Mouse (Mus musculus): ENCODE data around the gene Timm17a. TPM values are rescaled to one million over a fixed set of nuclear protein-coding genes. Genes with fewer than 3 reads are reported as not detected.

Timm17a gene
- polyA plus RNA-seq, 1 experiment from 2014 or later = 271 TPM

GRCm38 (mm10) chr1:135283826-135284291, 29.7 kb downstream of the Timm17a start, which contains the start of gene Rnpep:
TSS of gene Rnpep (minus strand) at chr1:135284084.
- Histone ChIP-seq H3K4me1 (replicated peaks; ENCODE audit: control insufficient read depth, insufficient read depth, low read length) (no peaks in the 10 kb centered on the region), H3K9me3 (ENCODE audit: control insufficient read depth) (no peaks in the 10 kb centered on the region), H3K27ac (ENCODE audit: low read depth, low read length) (peak within 1 kb of the TSS; percentile 99), H3K4me2 (replicated peaks; ENCODE audit: low read depth) (peak within 1 kb of the TSS; percentile 82), H3K36me3 (ENCODE audit: control insufficient read depth, insufficient read depth) (peaks cover 7% of the 10 kb centered on the region; the same call in 1 of the 2 replicates), H3K9ac (ENCODE audit: low read depth, low read length) (peak within 1 kb of the TSS; percentile 96), H3K4me3 (ENCODE audit: low read depth, low read length) (peak within 1 kb of the TSS; percentile 83), H3K27me3 (replicated peaks; ENCODE audit: control insufficient read depth, insufficient read depth, low read length) (no peaks in the 10 kb centered on the region)
- 0 out of 2 replicates have a peak, but pooled peaks have one; percentile 24 for TF ChIP-seq CTCF (IDR thresholded peaks at IDR 0.05; ENCODE audit: low read depth)
- peak; percentile 58 for ATAC-seq
- under 1% methylated on average over 39 of the region's 39 CpGs for WGBS

DNA sequence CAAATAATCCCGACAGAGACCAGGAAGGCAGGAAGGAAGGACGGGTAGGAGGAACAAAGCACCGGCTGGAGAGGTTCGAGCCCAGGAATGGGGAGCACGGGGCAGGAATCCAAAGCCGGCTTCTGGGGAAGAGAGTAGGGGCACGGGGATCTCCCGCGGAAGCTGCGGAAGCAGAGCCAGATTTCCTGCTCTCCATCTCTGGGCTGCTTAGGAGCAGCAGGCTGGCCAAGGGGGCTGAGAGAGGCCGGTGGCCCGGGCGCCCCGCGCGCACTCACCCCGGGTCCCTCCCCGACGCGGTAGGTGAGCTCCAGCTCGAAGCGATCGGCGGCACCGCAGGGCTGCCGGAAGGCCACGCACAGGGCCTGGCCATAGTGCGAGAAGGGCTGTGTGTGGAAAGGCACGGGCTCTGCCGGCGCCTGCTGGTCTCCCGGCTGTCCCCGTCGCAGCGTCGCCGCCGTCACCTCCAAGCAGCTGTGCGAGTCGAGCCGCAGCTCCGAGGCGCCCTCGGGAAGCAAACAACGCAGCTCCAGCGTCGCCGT, 30.2 kb downstream of the Timm17a start:
- peak; percentile 52 for ATAC-seq
- Histone ChIP-seq H3K4me2 (replicated peaks; ENCODE audit: low read depth) (peak overlapping the region; percentile 82), H3K9ac (ENCODE audit: low read depth, low read length) (peak overlapping the region; percentile 96), H3K4me3 (ENCODE audit: low read depth, low read length) (peak overlapping the region; percentile 83), H3K36me3 (ENCODE audit: control insufficient read depth, insufficient read depth) (peaks cover 11% of the 10 kb centered on the region), H3K9me3 (ENCODE audit: control insufficient read depth) (no peaks in the 10 kb centered on the region), H3K27me3 (replicated peaks; ENCODE audit: control insufficient read depth, insufficient read depth, low read length) (no peaks in the 10 kb centered on the region), H3K27ac (ENCODE audit: low read depth, low read length) (peak overlapping the region; percentile 99), H3K4me1 (replicated peaks; ENCODE audit: control insufficient read depth, insufficient read depth, low read length) (no peaks in the 10 kb centered on the region)
- TF ChIP-seq CTCF (IDR thresholded peaks at IDR 0.05; ENCODE audit: low read depth) = no peak
- WGBS = 1% methylated on average over 43 of the region's 48 CpGs

DNA sequence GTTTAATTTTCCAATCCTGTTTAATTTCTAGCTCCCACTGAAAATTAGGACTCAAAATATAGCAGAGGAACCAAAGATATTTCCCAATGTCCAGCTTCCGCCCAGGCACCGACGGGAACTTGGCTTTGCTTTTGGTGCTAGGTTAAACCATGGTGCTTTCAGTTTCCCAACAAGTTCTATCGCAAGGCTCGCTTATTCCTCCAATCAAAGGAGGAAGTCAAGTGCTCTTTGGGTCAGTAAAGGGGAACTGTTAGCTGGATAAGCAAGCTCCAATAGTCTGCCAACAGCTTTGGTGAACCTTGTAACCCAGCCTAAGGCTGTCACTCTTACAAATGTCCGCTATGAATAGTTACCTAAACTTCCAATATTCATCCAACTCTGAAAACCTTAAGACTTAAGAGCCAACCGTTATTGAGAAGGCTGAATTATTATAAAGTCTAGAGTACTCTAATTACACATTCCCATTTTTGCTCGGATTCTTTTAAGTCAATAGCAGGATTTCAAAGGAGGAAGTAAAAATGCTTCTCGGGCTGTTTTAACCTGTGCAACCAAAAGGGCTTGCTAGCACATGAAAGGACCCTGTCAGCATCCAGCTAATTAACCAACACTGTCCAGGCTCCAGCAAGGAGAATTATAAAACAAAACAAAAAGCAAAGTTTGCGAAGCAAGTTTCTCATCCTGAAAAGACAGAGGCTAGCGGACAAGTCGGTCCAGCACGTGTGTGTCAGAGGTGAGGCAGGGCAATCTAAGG, 30.9 kb downstream of the Timm17a start:
- peak overlapping the region; percentile 99 for H3K27ac ChIP-seq (ENCODE audit: low read depth, low read length)
- H3K4me2 ChIP-seq (replicated peaks; ENCODE audit: low read depth) = peak overlapping the region; percentile 82
- 13% methylated on average over 13 of the region's 13 CpGs for WGBS
- H3K4me1 ChIP-seq (replicated peaks; ENCODE audit: control insufficient read depth, insufficient read depth, low read length) = no peaks in the 10 kb centered on the region
- H3K9ac ChIP-seq (ENCODE audit: low read depth, low read length) = peak overlapping the region; percentile 96
- peaks cover 18% of the 10 kb centered on the region for H3K36me3 ChIP-seq (ENCODE audit: control insufficient read depth, insufficient read depth)
- H3K27me3 ChIP-seq (replicated peaks; ENCODE audit: control insufficient read depth, insufficient read depth, low read length) = no peaks in the 10 kb centered on the region
- peak overlapping the region; percentile 83 for H3K4me3 ChIP-seq (ENCODE audit: low read depth, low read length)
- no peaks in the 10 kb centered on the region for H3K9me3 ChIP-seq (ENCODE audit: control insufficient read depth)
- no peak for TF ChIP-seq CTCF (IDR thresholded peaks at IDR 0.05; ENCODE audit: low read depth)
- ATAC-seq = peak; percentile 74

DNA sequence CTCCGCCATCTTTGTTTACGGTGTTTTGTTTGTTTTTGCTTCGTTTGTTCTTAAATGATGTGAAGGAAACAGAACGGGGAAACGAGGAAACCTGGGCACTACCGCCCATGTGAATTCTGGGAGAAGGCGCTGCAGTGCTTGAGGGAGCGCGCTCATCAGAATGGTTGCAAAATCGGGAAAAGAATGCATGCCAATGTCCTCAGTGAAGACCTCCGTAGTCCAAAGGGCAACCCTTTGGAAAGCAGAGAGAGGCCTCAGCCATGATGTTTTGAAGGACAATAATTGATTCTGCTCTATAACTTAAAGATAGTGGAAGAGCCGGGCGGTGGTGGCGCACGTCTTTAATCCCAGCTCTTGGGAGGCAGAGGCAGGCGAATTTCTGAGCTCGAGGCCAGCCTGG, 31.7 kb downstream of the Timm17a start:
- peaks cover 27% of the 10 kb centered on the region for H3K36me3 ChIP-seq (ENCODE audit: control insufficient read depth, insufficient read depth)
- H3K27me3 ChIP-seq (replicated peaks; ENCODE audit: control insufficient read depth, insufficient read depth, low read length) = no peaks in the 10 kb centered on the region
- no peaks in the 10 kb centered on the region for H3K9me3 ChIP-seq (ENCODE audit: control insufficient read depth)
- 83% methylated on average over 17 of the region's 17 CpGs for WGBS
- H3K4me2 ChIP-seq (replicated peaks; ENCODE audit: low read depth) = peak overlapping the region; percentile 82
- H3K4me3 ChIP-seq (ENCODE audit: low read depth, low read length) = peak overlapping the region; percentile 83
- TF ChIP-seq CTCF (IDR thresholded peaks at IDR 0.05; ENCODE audit: low read depth) = no peak
- H3K9ac ChIP-seq (ENCODE audit: low read depth, low read length) = no peak overlapping the region
- peak overlapping the region; percentile 99 for H3K27ac ChIP-seq (ENCODE audit: low read depth, low read length)
- H3K4me1 ChIP-seq (replicated peaks; ENCODE audit: control insufficient read depth, insufficient read depth, low read length) = no peaks in the 10 kb centered on the region
- no peak for ATAC-seq

DNA sequence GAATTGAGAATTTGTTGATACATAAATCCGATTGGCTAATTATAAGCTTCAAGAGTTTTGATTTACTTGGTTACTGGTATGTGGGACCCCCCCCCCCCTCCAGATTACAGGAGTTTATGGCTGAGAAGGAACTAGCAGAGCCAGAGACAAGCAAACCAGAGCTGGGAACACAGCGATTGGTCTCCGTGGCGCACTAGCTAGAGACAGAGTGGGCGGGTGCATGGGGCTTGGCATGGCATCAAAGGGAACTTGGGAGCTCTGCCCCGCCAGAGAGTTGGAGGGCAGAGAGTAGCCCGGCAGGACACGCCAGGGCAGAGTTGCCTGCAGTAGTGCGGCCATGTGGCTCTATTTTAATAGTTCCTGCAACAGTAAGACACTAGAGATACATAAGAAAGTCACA, 32.9 kb downstream of the Timm17a start:
- TF ChIP-seq CTCF (IDR thresholded peaks at IDR 0.05; ENCODE audit: low read depth) = no peak
- 0 out of 2 replicates have a peak overlapping the region, but pooled peaks have one; percentile 8 for H3K9ac ChIP-seq (ENCODE audit: low read depth, low read length)
- no peak overlapping the region for H3K27ac ChIP-seq (ENCODE audit: low read depth, low read length)
- no peaks in the 10 kb centered on the region for H3K27me3 ChIP-seq (replicated peaks; ENCODE audit: control insufficient read depth, insufficient read depth, low read length)
- 48% methylated on average over 9 of the region's 9 CpGs for WGBS
- H3K36me3 ChIP-seq (ENCODE audit: control insufficient read depth, insufficient read depth) = peaks cover 38% of the 10 kb centered on the region
- H3K9me3 ChIP-seq (ENCODE audit: control insufficient read depth) = no peaks in the 10 kb centered on the region
- H3K4me2 ChIP-seq (replicated peaks; ENCODE audit: low read depth) = peak overlapping the region; percentile 82
- H3K4me1 ChIP-seq (replicated peaks; ENCODE audit: control insufficient read depth, insufficient read depth, low read length) = no peaks in the 10 kb centered on the region
- H3K4me3 ChIP-seq (ENCODE audit: low read depth, low read length) = no peak overlapping the region
- ATAC-seq = no peak

DNA sequence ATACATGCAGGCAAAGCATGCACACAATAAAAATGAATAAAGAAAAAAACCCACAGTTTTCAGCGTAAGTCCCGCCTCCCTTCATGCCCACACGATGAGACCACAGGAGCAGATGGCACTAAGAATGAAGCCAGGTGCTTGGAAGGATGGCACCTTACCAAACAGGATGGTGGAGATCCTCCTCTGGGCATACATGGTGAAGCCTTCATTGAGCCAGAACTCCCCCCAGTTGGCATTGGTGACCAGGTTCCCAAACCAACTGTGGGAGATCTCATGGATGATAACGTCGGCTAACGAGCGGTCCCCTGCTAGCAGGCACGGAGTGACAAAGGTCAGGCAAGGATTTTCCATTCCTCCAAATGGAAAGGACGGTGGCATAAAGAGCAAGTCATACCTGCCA, 42.2 kb downstream of the Timm17a start:
- H3K4me3 ChIP-seq (ENCODE audit: low read depth, low read length) = no peak overlapping the region
- H3K27me3 ChIP-seq (replicated peaks; ENCODE audit: control insufficient read depth, insufficient read depth, low read length) = no peaks in the 10 kb centered on the region
- peaks cover 68% of the 10 kb centered on the region for H3K36me3 ChIP-seq (ENCODE audit: control insufficient read depth, insufficient read depth)
- H3K27ac ChIP-seq (ENCODE audit: low read depth, low read length) = no peak overlapping the region
- no peaks in the 10 kb centered on the region for H3K4me1 ChIP-seq (replicated peaks; ENCODE audit: control insufficient read depth, insufficient read depth, low read length)
- no peak for ATAC-seq
- TF ChIP-seq CTCF (IDR thresholded peaks at IDR 0.05; ENCODE audit: low read depth) = no peak
- no peak overlapping the region for H3K9ac ChIP-seq (ENCODE audit: low read depth, low read length)
- 81% methylated on average over 9 of the region's 9 CpGs for WGBS
- no peak overlapping the region for H3K4me2 ChIP-seq (replicated peaks; ENCODE audit: low read depth)
- no peaks in the 10 kb centered on the region for H3K9me3 ChIP-seq (ENCODE audit: control insufficient read depth)

Data from intestine, postnatal 0 days (tissue).